Mouse (Mus musculus): ENCODE data around the gene Zrsr1. TPM values are rescaled to one million over a fixed set of nuclear protein-coding genes. Genes with fewer than 3 reads are reported as not detected.
A peak's percentile ranks its signal among the peaks of the same experiment; 100 is the strongest.

Zrsr1 gene
- polyA plus RNA-seq, 1 experiment from 2014 or later, result 4.5 TPM

DNA sequence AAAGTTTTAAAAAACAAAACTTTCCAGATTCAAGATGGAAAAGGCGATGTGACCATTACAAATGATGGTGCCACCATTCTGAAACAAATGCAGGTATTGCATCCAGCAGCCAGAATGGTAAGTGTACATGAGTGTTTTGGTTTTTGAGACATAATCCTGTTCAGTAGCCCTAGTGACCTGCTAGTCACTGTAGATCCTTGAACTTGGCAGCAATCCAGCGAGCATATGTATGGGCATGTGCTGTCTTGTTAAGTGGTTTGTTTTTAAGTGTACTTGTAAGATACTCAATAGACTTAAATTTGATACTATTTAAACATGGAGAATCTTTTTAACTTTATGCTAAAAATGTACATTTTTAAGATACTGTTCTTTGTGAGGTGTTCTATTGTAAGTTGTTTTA is 22.5 kb downstream of the Zrsr1 start:
- Histone ChIP-seq H3K36me3 (peaks cover 50% of the 10 kb centered on the region), H3K9me3 (no peaks in the 10 kb centered on the region), H3K4me2 (replicated peaks) (no peak overlapping the region), H3K4me1 (peaks cover 18% of the 10 kb centered on the region), H3K4me3 (no peak overlapping the region), H3K27me3 (no peaks in the 10 kb centered on the region), H3K27ac (replicated peaks) (no peak overlapping the region), H3K9ac (replicated peaks) (no peak overlapping the region)
- no peak for ATAC-seq (ENCODE audit: low FRiP score, low read depth)
- WGBS, result 98% methylated on average over 2 of the region's 2 CpGs

DNA sequence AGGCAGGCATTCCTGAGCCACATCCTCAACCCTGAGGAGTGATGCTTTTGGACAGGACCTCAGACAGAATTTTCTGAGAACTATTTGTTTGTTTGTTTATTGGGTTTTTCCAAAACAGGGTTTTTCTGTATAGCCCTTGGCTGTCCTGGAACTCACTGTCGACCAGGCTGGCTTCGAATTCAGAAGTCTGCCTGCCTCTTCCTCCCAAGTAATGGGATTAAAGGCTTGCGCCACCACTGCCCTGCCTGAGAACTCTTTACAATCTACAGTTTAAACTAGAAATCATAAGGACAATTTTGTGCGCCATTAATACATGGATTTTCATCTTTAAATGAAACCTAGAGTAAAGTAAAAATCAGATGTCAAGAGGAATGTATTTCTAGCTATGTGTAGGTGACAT is 23.7 kb downstream of the Zrsr1 start:
- H3K36me3 ChIP-seq, result peaks cover 61% of the 10 kb centered on the region
- WGBS, result 94% methylated on average over 4 of the region's 4 CpGs

DNA sequence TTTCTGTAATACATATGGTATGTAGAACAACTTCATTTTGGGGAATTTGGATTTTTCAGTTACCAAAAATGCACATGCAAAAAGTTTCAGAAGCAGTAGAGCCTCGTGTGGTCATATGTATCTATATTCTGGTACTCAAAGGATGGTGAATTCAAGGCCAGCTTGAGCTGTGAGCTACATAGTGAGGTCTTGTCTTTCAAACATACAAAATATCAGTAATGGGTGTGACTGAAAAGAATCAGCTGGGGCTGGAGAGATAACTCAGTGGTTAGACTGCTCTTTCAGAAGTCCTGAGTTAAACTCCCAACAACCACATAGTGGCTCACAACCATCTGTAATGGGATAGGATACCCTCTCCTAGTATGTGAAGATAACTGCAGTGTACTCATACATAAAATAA is 26.5 kb downstream of the Zrsr1 start:
- H3K36me3 ChIP-seq, result peaks cover 82% of the 10 kb centered on the region
- WGBS, result 92% methylated on average over 1 of the region's 1 CpGs
- H3K9ac ChIP-seq (replicated peaks), result no peak overlapping the region
- H3K4me1 ChIP-seq, result no peaks in the 10 kb centered on the region
- ATAC-seq (ENCODE audit: low FRiP score, low read depth), result no peak
- H3K4me2 ChIP-seq (replicated peaks), result no peak overlapping the region
- H3K4me3 ChIP-seq, result no peak overlapping the region
- no peaks in the 10 kb centered on the region for H3K27me3 ChIP-seq
- H3K9me3 ChIP-seq, result no peaks in the 10 kb centered on the region
- H3K27ac ChIP-seq (replicated peaks), result no peak overlapping the region

More for the DNA sequence above, 23.7 kb downstream of the Zrsr1 start:
- H3K27ac ChIP-seq (replicated peaks), result no peak overlapping the region
- ATAC-seq (ENCODE audit: low FRiP score, low read depth), result no peak
- no peaks in the 10 kb centered on the region for H3K9me3 ChIP-seq
- H3K4me3 ChIP-seq, result no peak overlapping the region
- no peak overlapping the region for H3K9ac ChIP-seq (replicated peaks)
- H3K4me1 ChIP-seq, result peaks cover 13% of the 10 kb centered on the region
- no peak overlapping the region for H3K4me2 ChIP-seq (replicated peaks)
- H3K27me3 ChIP-seq, result no peaks in the 10 kb centered on the region

DNA sequence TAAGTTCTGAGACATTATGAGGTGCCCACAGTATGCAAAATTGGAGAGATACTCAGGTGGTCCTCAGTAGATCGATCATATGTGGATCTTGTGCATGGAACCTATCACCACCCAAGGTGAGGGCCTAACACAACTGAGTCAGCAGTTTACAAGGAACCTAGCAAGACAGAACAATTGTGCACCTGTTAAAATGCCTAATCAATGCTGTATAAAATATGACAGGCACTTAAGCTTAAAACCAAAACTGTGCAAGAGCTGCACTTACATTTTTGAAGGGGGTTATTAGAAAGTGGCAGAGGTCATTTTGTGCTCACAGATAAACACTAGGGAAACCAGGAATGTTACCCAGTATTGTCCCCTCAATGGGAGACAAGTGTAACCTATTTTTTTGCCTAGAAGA is 33.5 kb downstream of the Zrsr1 start:
- H3K4me1 ChIP-seq, result peaks cover 4% of the 10 kb centered on the region; the same call in 1 of the 2 replicates
- 93% methylated on average over 1 of the region's 1 CpGs for WGBS
- H3K27me3 ChIP-seq, result no peaks in the 10 kb centered on the region
- H3K4me3 ChIP-seq, result no peak overlapping the region
- no peak for ATAC-seq (ENCODE audit: low FRiP score, low read depth)
- H3K27ac ChIP-seq (replicated peaks), result no peak overlapping the region
- H3K4me2 ChIP-seq (replicated peaks), result no peak overlapping the region
- no peak overlapping the region for H3K9ac ChIP-seq (replicated peaks)
- peaks cover 38% of the 10 kb centered on the region for H3K36me3 ChIP-seq
- no peaks in the 10 kb centered on the region for H3K9me3 ChIP-seq

DNA sequence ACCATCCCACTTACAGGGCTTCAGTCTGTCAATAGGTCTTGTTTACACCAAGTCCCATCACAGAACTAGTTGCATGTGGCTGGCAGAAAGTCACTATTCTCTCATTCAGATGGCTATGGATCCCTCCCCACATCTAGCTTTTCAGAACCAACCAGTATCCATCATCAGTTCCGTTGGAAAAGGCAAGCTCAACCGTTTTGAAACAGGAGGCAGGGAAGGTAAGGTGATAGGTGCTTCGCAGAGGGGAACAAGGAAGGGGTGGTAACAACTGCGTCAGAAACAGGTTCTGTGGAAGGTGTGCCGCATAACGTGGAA is 35.3 kb downstream of the Zrsr1 start:
- peak overlapping the region; percentile 44 for H3K9ac ChIP-seq (replicated peaks)
- H3K4me2 ChIP-seq (replicated peaks), result peak overlapping the region; percentile 68
- peaks cover 23% of the 10 kb centered on the region for H3K36me3 ChIP-seq
- H3K27ac ChIP-seq (replicated peaks), result peak overlapping the region; percentile 95
- no peaks in the 10 kb centered on the region for H3K27me3 ChIP-seq
- peak; percentile 17; the same call in 1 of the 2 replicates for ATAC-seq (ENCODE audit: low FRiP score, low read depth)
- WGBS, result 9% methylated on average over 6 of the region's 6 CpGs
- no peaks in the 10 kb centered on the region for H3K9me3 ChIP-seq
- peaks cover 4% of the 10 kb centered on the region; the same call in 1 of the 2 replicates for H3K4me1 ChIP-seq
- H3K4me3 ChIP-seq, result peak overlapping the region; percentile 49

DNA sequence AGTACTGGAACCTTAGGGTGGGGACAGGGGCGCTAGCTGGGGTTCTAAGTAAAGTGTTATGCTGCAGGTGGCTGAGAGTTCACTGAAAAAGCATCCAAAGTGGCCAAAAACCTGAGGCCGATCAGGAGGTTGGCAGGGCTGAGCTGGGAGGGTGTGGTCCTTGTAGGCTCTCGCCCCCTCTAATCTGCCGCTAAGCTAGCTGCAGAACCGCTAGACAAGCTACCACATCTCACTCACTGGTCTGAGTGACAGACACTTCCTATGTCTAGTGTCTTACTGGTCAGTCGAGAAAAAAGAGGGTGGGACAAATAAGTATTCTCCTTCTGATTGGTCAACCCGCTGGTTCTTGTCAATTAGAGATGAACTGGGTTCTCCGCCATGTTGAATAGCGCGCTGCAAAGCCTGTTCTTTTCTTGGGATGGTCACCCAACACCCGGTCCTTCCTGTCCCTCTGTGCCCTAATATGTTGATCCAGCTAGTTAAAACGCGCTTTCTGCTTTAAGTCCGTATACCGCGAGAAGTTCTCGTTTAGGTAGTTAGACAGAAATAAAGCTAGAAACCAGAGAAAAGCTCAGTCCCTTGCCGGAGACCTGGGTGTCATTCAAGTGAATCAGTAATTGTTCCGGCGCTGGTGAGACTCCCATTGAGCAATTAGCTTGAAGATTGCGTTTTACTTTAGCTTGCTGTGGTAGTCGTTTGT is 35.8 kb downstream of the Zrsr1 start, which contains the start of gene Fam161a:
TSS of gene Fam161a (plus strand) at position 51 of the 700 bp plus-strand sequence.
- peak; percentile 91 for ATAC-seq (ENCODE audit: low FRiP score, low read depth)
- no peaks in the 10 kb centered on the region for H3K9me3 ChIP-seq
- H3K27ac ChIP-seq (replicated peaks), result peak within 1 kb of the TSS; percentile 95
- no peaks in the 10 kb centered on the region for H3K27me3 ChIP-seq
- WGBS, result under 1% methylated on average over 22 of the region's 22 CpGs
- peaks cover 18% of the 10 kb centered on the region for H3K36me3 ChIP-seq
- peak within 1 kb of the TSS; percentile 66 for H3K9ac ChIP-seq (replicated peaks)
- H3K4me2 ChIP-seq (replicated peaks), result peak within 1 kb of the TSS; percentile 68
- H3K4me1 ChIP-seq, result peaks cover 4% of the 10 kb centered on the region; the same call in 1 of the 2 replicates
- peak within 1 kb of the TSS; percentile 49 for H3K4me3 ChIP-seq

DNA sequence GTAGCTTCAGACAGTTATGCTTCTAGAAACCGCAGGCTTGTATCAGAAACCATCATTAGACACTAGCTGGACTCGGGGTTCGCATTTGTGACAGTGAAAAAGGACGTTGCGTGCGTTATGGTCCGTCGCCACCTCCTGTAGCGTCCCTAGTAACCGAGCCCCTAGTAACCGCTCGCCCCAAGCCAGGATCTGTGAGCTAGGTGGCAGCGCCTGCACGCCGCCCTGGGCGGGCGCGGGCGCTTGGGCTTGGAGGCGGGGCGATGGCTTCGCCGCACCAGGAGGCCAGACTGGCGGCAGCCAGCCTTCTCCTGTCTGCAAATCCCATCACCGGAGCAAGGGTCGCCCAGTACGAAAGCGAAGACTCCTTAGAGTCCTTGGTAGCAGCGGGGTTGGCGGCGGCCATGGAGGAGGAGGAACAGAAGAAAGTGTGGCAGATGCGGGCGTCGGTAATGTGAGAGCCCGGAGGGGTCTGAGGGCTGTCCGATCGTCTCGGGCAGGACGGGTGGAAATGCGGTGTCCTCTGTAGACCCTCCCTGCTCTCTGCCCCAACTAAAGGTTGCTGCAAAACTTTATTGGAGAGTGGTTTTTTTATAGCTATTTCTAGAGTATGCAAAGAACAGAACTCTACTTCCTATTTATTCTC is 36.5 kb downstream of the Zrsr1 start:
- WGBS, result under 1% methylated on average over 40 of the region's 40 CpGs

DNA sequence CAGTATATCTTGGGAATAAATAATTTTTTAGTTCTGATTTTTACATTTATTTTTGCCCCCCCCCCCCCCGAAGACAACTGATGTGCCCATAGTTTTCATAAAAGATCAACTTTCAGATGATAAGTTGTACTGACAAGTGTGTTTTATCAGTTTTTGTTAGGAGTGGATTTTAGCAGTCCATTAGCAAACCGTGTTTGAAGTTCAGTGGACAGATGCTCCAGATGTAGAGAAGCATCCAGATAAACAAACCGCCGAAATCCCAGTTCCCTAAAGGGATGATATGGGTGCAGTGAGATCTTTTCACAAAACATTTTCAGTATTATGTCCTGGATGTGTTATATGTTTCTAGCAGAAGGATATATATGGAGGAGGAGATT is 37.0 kb downstream of the Zrsr1 start:
- Histone ChIP-seq H3K36me3 (peaks cover 11% of the 10 kb centered on the region), H3K27ac (replicated peaks) (peak overlapping the region; percentile 95; the same call in 1 of the 2 replicates), H3K4me2 (replicated peaks) (peak overlapping the region; percentile 68), H3K9ac (replicated peaks) (no peak overlapping the region; the same call in 1 of the 2 replicates), H3K9me3 (no peaks in the 10 kb centered on the region), H3K27me3 (no peaks in the 10 kb centered on the region), H3K4me1 (peaks cover 4% of the 10 kb centered on the region; the same call in 1 of the 2 replicates), H3K4me3 (peak overlapping the region; percentile 49)
- WGBS, result 36% methylated on average over 4 of the region's 4 CpGs
- ATAC-seq (ENCODE audit: low FRiP score, low read depth), result no peak

More for the DNA sequence above, 36.5 kb downstream of the Zrsr1 start:
- Histone ChIP-seq H3K36me3 (peaks cover 16% of the 10 kb centered on the region), H3K4me1 (peaks cover 4% of the 10 kb centered on the region; the same call in 1 of the 2 replicates), H3K9me3 (no peaks in the 10 kb centered on the region), H3K4me3 (peak overlapping the region; percentile 49), H3K27ac (replicated peaks) (peak overlapping the region; percentile 95), H3K4me2 (replicated peaks) (peak overlapping the region; percentile 68), H3K27me3 (no peaks in the 10 kb centered on the region), H3K9ac (replicated peaks) (peak overlapping the region; percentile 66)
- ATAC-seq (ENCODE audit: low FRiP score, low read depth), result peak; percentile 97

DNA sequence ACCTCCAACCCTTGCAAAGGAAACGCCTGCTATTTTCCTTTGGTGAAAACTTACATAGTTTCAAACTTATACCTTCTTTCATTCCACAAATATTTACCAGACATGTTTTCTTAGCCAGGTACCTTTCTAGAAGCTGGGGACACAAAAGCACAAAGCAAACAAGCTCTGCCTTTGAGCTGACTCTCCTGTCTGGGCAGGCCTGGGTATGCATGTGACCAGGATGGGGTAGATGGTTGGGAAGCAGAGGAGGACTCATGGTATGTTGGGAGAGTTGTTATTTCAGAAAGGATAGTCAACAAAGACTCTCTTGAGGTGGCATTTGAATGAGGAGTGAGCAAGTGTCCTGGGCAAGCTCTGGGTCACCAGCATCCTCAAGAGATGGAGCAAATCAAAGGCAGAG is 41.3 kb downstream of the Zrsr1 start:
- no peak overlapping the region for H3K9ac ChIP-seq (replicated peaks)
- no peaks in the 10 kb centered on the region for H3K4me1 ChIP-seq
- no peaks in the 10 kb centered on the region for H3K36me3 ChIP-seq
- H3K4me3 ChIP-seq, result no peak overlapping the region
- no peaks in the 10 kb centered on the region for H3K9me3 ChIP-seq
- no peak for ATAC-seq (ENCODE audit: low FRiP score, low read depth)
- 69% methylated on average over 1 of the region's 1 CpGs for WGBS
- no peak overlapping the region for H3K27ac ChIP-seq (replicated peaks)
- H3K4me2 ChIP-seq (replicated peaks), result no peak overlapping the region
- H3K27me3 ChIP-seq, result no peaks in the 10 kb centered on the region

DNA sequence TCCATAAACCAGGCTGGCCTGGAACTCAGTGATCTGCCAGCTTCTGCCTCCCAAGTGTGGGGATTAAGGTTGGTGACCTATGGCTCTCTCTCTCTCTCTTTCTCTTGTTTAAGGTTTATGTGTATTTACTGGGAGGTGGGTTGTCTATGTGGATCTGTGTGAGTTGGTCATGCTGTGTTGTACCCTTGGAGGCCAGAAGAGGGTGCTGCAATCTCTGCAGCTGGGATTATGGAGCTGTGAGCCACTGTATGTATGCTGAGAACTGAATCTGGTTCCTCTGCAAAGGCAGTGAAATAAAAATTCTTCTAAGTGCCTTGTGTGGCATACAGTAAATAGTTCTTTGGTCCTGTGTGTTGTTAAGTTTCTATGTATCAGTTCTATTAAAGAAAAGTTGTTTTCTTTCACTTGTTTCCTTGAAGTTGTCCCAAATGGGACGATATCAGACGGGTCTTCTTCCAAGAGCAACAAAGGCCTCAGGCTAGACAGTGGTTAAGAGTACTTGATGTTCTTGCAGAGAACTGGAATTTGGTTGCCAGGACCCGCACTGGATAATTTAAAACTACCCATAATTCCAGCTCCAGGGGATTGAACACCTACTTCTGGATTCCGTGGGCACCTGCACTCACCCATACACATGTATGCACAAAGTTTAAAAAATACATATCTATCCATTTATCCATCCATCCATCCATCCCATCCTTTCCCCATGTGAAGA is 41.9 kb downstream of the Zrsr1 start:
- Histone ChIP-seq H3K9me3 (no peaks in the 10 kb centered on the region), H3K36me3 (no peaks in the 10 kb centered on the region), H3K27ac (replicated peaks) (no peak overlapping the region), H3K27me3 (no peaks in the 10 kb centered on the region), H3K9ac (replicated peaks) (no peak overlapping the region), H3K4me3 (no peak overlapping the region), H3K4me2 (replicated peaks) (no peak overlapping the region), H3K4me1 (no peaks in the 10 kb centered on the region)
- 91% methylated on average over 4 of the region's 4 CpGs for WGBS
- no peak for ATAC-seq (ENCODE audit: low FRiP score, low read depth)

DNA sequence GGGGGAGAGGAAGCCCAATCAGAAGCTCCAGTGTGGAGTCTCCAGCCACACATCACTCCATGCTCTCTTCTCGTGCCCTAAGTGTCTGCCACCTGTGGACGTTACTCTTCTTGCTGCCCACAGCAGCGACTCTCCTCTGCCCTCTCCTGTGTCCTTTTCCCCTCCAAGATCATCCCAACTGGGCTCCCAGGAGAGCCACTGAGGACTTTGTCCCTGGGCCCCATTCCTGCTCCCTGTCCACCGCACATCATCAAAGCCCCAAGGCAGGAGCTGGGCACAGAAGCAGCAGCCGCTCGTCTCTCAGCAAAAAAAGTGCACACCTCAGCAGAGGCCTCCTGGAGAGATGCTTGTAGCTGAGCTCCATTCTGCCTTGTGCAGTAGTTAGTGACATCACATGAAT is 43.2 kb downstream of the Zrsr1 start:
- Histone ChIP-seq H3K4me1 (no peaks in the 10 kb centered on the region), H3K36me3 (no peaks in the 10 kb centered on the region), H3K27ac (replicated peaks) (no peak overlapping the region), H3K9me3 (no peaks in the 10 kb centered on the region), H3K4me3 (no peak overlapping the region), H3K27me3 (no peaks in the 10 kb centered on the region), H3K4me2 (replicated peaks) (no peak overlapping the region), H3K9ac (replicated peaks) (no peak overlapping the region)
- 76% methylated on average over 6 of the region's 6 CpGs for WGBS
- ATAC-seq (ENCODE audit: low FRiP score, low read depth), result no peak

DNA sequence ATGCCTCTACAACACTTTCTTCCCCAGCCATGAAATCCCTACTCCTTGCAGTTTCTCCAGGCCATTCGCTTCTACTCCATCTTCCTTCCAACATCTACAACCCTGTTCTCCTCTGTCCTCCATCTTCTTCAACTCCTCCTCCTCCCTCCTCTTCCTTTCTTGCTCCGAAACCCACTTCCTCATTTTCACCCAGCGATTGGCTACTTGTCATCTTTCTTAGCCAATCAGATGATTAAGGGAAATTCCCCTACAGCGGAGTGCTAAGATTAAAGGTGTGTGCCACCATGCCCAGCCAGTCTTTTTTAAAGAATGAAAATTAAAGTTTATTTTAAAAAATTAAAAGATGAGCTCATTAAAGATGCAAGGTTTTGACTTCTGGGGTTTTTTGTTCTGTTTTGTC is 46.1 kb downstream of the Zrsr1 start:
- H3K9ac ChIP-seq (replicated peaks), result no peak overlapping the region
- H3K4me1 ChIP-seq, result no peaks in the 10 kb centered on the region
- H3K27ac ChIP-seq (replicated peaks), result no peak overlapping the region
- ATAC-seq (ENCODE audit: low FRiP score, low read depth), result no peak
- H3K36me3 ChIP-seq, result no peaks in the 10 kb centered on the region
- WGBS, result 96% methylated on average over 4 of the region's 4 CpGs
- no peaks in the 10 kb centered on the region for H3K9me3 ChIP-seq
- H3K27me3 ChIP-seq, result no peaks in the 10 kb centered on the region
- H3K4me2 ChIP-seq (replicated peaks), result no peak overlapping the region
- H3K4me3 ChIP-seq, result no peak overlapping the region

Measured in midbrain, embryonic 12.5 days (tissue).